Mouse (Mus musculus): ENCODE results near the gene Trnp1. TPM values are rescaled to one million over a fixed set of nuclear protein-coding genes. Genes with fewer than 3 reads are reported as not detected.
A peak's percentile ranks its signal among the peaks of the same experiment; 100 is the strongest.

Trnp1 gene
- polyA plus RNA-seq, 1 experiment from 2014 or later: 4.4 TPM

DNA sequence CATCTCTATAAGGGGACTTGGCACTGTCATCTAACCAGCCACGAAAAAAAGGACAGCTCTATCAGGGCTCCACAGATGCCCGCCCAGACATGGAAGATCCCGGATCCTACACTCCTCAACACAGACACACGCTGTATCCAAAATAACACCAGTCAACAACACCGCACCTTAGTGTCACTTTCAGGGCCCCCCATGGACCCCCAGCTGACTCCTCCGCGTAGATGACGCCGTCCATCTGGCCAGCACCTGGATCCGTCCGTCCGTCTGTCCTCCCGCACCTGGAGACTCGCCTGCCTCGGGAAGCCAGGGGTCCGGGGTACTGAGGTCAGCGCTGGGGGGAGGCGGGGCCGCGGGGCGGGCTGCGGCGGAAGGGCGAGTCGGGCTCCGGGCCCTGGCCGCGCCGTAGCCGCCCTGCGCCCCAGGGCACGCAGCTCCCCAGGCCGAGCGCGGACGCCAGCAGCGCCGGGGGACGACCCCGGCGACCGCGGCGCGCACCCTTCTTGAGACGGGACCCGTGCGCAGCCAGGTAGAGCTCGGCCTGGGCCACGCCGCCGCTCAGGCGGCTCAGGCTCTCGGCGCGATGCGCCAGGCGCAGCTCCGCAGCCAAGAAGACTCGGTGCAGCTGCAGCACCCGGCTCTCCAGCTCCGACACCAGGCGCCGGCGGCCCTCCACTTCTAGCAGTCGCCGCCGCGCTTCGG is 740 bp downstream of the Trnp1 start:
- peak; percentile 21; the same call in 1 of the 2 replicates for ATAC-seq (ENCODE audit: low FRiP score, low TSS enrichment)
- peaks cover 3% of the 10 kb centered on the region; the same call in 1 of the 2 replicates for H3K4me1 ChIP-seq (replicated peaks; ENCODE audit: control insufficient read depth, insufficient read depth)
- H3K27me3 ChIP-seq (ENCODE audit: control insufficient read depth, insufficient read depth, low read length): peaks cover 8% of the 10 kb centered on the region

DNA sequence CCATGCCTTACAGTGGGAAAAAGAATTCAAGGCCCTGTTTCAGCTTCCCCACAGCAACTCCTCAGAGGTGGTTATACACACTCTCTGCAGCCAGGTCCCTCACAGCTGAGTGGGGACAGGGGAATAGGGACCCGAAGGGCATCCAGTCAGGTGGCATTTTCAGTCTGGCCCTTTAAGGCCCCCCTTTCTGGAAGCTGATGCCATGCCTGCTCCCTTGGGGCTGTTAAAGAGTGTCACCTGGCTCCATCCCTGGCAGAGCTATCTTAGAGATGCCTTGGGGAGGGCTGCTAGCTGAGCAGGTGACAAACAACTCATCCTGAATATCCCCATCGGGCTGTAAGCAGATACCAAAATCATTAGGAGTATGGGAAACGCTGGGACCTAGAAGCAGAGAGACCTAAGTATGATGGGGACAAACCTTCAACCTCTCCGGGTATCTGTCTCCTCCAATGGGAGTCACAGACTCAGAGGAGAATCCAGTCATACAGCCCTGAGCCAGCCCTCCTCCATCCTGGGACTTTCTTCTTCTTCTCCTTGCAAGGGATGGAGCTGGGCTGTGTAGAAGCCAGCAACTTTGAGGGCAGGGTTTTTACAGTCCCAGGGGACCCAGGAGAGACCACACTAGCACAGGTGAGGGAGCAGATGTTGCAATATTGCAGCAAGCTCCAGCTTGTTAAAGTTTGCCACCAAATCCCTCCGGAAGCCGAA is 1.5 kb downstream of the Trnp1 start:
- ATAC-seq (ENCODE audit: low FRiP score, low TSS enrichment) (no peak), DNase-seq (ENCODE audit: low spot score) (no peak)
- TF ChIP-seq CTCF (IDR thresholded peaks at IDR 0.05; ENCODE audit: low read depth): no peak
- TF ChIP-seq EP300 (optimal IDR thresholded peaks at IDR 0.05): no peak
- Histone ChIP-seq H3K4me3 (ENCODE audit: low read depth, low read length) (peak overlapping the region; percentile 58; the same call in 1 of the 2 replicates), H3K9me3 (ENCODE audit: control insufficient read depth, low read length) (no peaks in the 10 kb centered on the region), H3K4me1 (replicated peaks; ENCODE audit: control insufficient read depth, insufficient read depth) (peaks cover 3% of the 10 kb centered on the region; the same call in 1 of the 2 replicates), H3K36me3 (ENCODE audit: control insufficient read depth, insufficient read depth, low read length) (no peaks in the 10 kb centered on the region), H3K27me3 (ENCODE audit: control insufficient read depth, insufficient read depth, low read length) (peaks cover 8% of the 10 kb centered on the region), H3K27ac (replicated peaks) (no peak overlapping the region), H3K9ac (ENCODE audit: low read length) (no peak overlapping the region), H3K4me2 (replicated peaks; ENCODE audit: low read depth) (peak overlapping the region; percentile 97)
- WGBS: 27% methylated on average over 6 of the region's 6 CpGs

More for the DNA sequence above, 740 bp downstream of the Trnp1 start:
- Histone ChIP-seq H3K9me3 (ENCODE audit: control insufficient read depth, low read length) (no peaks in the 10 kb centered on the region), H3K9ac (ENCODE audit: low read length) (peak overlapping the region; percentile 64), H3K27ac (replicated peaks) (0 out of 2 replicates have a peak overlapping the region, but pooled peaks have one; percentile 35), H3K36me3 (ENCODE audit: control insufficient read depth, insufficient read depth, low read length) (no peaks in the 10 kb centered on the region), H3K4me3 (ENCODE audit: low read depth, low read length) (peak overlapping the region; percentile 58), H3K4me2 (replicated peaks; ENCODE audit: low read depth) (peak overlapping the region; percentile 97)
- DNase-seq (ENCODE audit: low spot score): no peak
- WGBS: 3% methylated on average over 44 of the region's 70 CpGs
- TF ChIP-seq CTCF (IDR thresholded peaks at IDR 0.05; ENCODE audit: low read depth) (no peak), EP300 (optimal IDR thresholded peaks at IDR 0.05) (no peak)

DNA sequence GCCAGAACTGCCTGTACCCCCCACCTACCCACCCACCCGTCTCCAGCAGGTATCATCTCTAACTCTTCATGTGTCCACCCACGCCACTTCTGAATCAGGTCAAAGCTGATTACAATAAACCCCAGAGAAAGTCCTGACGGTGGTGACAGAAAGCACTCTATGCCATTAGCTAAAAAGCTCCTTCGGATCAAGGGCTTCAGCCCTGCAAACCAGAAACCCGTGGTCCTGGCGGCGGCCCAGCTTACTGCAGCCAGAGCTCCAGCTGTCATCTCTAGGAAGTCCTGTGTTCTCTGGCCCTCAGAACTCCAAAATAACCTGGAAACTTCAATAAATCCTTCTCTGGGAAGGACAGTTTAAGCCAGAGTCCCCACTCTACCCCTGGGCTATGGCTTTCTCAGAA is 2.6 kb downstream of the Trnp1 start:
- TF ChIP-seq CTCF (IDR thresholded peaks at IDR 0.05; ENCODE audit: low read depth) (peak; percentile 28), EP300 (optimal IDR thresholded peaks at IDR 0.05) (no peak)

DNA sequence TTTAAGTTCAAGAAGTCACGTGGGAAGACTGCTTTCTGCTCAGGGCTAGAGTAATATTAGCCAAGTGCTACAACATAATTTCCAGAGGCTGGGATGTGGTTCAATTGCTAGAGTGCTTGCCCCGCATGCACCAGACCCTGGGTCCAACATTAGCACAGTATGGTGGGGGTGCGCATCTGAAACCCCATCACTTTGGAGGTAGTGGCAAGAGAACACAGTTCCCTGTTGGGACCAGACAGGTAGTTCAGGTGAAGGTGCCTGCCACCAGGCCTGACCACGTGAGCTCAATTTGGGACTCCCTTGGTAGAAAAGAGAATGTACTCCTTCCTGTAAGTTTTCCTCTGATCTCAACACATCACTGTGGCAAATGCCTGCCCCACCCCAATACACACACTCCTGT is 3.5 kb downstream of the Trnp1 start:
- Histone ChIP-seq H3K4me2 (replicated peaks; ENCODE audit: low read depth) (no peak overlapping the region), H3K36me3 (ENCODE audit: control insufficient read depth, insufficient read depth, low read length) (no peaks in the 10 kb centered on the region), H3K4me1 (replicated peaks; ENCODE audit: control insufficient read depth, insufficient read depth) (peaks cover 3% of the 10 kb centered on the region; the same call in 1 of the 2 replicates), H3K27me3 (ENCODE audit: control insufficient read depth, insufficient read depth, low read length) (peaks cover 1% of the 10 kb centered on the region; the same call in 1 of the 2 replicates), H3K27ac (replicated peaks) (no peak overlapping the region), H3K9ac (ENCODE audit: low read length) (no peak overlapping the region), H3K9me3 (ENCODE audit: control insufficient read depth, low read length) (no peaks in the 10 kb centered on the region), H3K4me3 (ENCODE audit: low read depth, low read length) (no peak overlapping the region)
- DNase-seq (ENCODE audit: low spot score) (no peak), ATAC-seq (ENCODE audit: low FRiP score, low TSS enrichment) (no peak)
- no peak for TF ChIP-seq CTCF (IDR thresholded peaks at IDR 0.05; ENCODE audit: low read depth)
- 61% methylated on average over 4 of the region's 4 CpGs for WGBS

More for the DNA sequence above, 2.6 kb downstream of the Trnp1 start:
- no peaks in the 10 kb centered on the region for H3K36me3 ChIP-seq (ENCODE audit: control insufficient read depth, insufficient read depth, low read length)
- H3K27me3 ChIP-seq (ENCODE audit: control insufficient read depth, insufficient read depth, low read length): peaks cover 8% of the 10 kb centered on the region
- H3K4me3 ChIP-seq (ENCODE audit: low read depth, low read length): no peak overlapping the region
- DNase-seq (ENCODE audit: low spot score) (no peak), ATAC-seq (ENCODE audit: low FRiP score, low TSS enrichment) (no peak)
- H3K9me3 ChIP-seq (ENCODE audit: control insufficient read depth, low read length): no peaks in the 10 kb centered on the region
- WGBS: 29% methylated on average over 7 of the region's 7 CpGs
- peaks cover 3% of the 10 kb centered on the region; the same call in 1 of the 2 replicates for H3K4me1 ChIP-seq (replicated peaks; ENCODE audit: control insufficient read depth, insufficient read depth)
- no peak overlapping the region for H3K27ac ChIP-seq (replicated peaks)
- H3K9ac ChIP-seq (ENCODE audit: low read length): no peak overlapping the region
- no peak overlapping the region for H3K4me2 ChIP-seq (replicated peaks; ENCODE audit: low read depth)

DNA sequence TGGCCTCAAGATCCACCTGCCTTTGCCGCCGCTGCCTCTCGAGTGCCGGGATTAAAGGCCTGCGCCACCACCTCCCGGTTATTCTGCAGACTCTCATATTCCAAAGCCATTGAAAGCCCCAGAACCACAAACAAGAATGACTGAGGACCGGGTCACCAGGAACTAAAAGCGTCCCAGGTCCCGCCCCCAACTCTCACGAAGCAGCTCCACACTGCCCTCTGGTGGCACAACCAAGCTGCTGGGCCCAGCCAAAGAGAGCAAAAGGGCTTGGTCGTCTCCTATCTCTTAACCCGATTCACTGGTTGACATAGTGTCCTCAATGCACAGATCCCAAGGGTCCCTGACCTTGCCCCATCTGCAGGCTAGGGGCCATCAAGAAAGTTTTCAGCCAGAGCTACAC is 3.9 kb downstream of the Trnp1 start:
- ATAC-seq (ENCODE audit: low FRiP score, low TSS enrichment): peak; percentile 54; the same call in 1 of the 2 replicates
- TF ChIP-seq CTCF (IDR thresholded peaks at IDR 0.05; ENCODE audit: low read depth) (peak; percentile 96), EP300 (optimal IDR thresholded peaks at IDR 0.05) (no peak)

More for the DNA sequence above, 3.9 kb downstream of the Trnp1 start:
- peak overlapping the region; percentile 27; the same call in 1 of the 2 replicates for H3K4me3 ChIP-seq (ENCODE audit: low read depth, low read length)
- DNase-seq (ENCODE audit: low spot score): peak; percentile 93
- H3K27ac ChIP-seq (replicated peaks): peak overlapping the region; percentile 81
- no peaks in the 10 kb centered on the region for H3K36me3 ChIP-seq (ENCODE audit: control insufficient read depth, insufficient read depth, low read length)
- H3K4me2 ChIP-seq (replicated peaks; ENCODE audit: low read depth): peak overlapping the region; percentile 56
- no peaks in the 10 kb centered on the region for H3K9me3 ChIP-seq (ENCODE audit: control insufficient read depth, low read length)
- no peaks in the 10 kb centered on the region for H3K27me3 ChIP-seq (ENCODE audit: control insufficient read depth, insufficient read depth, low read length)
- H3K4me1 ChIP-seq (replicated peaks; ENCODE audit: control insufficient read depth, insufficient read depth): peaks cover 3% of the 10 kb centered on the region; the same call in 1 of the 2 replicates
- under 1% methylated on average over 12 of the region's 12 CpGs for WGBS
- peak overlapping the region; percentile 54 for H3K9ac ChIP-seq (ENCODE audit: low read length)

Data from stomach, postnatal 0 days (tissue).